Mouse (Mus musculus): ENCODE data around the gene Rps29.

DNA sequence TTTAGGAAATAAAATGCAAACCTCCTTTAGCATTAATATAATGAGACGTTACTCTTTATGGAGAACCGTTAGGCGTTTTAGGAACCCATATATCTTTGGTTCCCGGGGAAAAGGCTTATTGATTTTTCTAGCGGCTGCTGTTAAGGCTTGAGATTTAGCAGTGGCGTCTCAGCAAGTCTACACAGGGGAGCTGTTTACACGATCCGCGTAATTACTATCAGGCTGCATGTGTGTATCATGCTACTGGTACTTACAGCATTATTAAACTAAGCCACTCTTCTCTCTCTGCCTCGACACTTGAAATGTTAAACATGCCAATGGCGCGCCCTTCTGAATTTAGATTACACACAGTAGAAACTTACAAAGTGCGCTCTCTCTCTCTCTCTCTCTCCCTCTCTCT, 8.9 kb downstream of the Rps29 start:
- TF ChIP-seq CTCF (IDR thresholded peaks at IDR 0.05; ENCODE audit: borderline replicate concordance, insufficient read depth, low read length) = no peak
- no peak for TF ChIP-seq POLR2A (IDR thresholded peaks at IDR 0.05; ENCODE audit: low read depth, low read length)
